Mouse (Mus musculus) ES-E14 (cell line): ENCODE measurements at regions not wholly inside any gene's neighbourhood (a gene's known extent, or its start where the extent isn't known, plus 50 kb on each side); places are given as distances from the start of the nearest gene placed in this dataset.

Experiments used
- DNase-seq: peaks from one replicate; pipeline ENCODE4 v3.0.0-alpha.2; 2013; ENCODE audit warnings: low read depth, low spot score
- H3K27ac ChIP-seq: 2 replicates; pipeline ENCODE4 v1.5.1; 2012; ENCODE audit warnings: low read depth, mild to moderate bottlenecking, low read length, moderate library complexity, mixed read lengths; ENCODE audit not compliant: poor library complexity, insufficient read depth, severe bottlenecking
- H3K36me3 ChIP-seq: 2 replicates; pipeline ENCODE4 v1.6.1; 2012; ENCODE audit warnings: mild to moderate bottlenecking, low read length, moderate library complexity, mixed read lengths; ENCODE audit not compliant: control insufficient read depth, poor library complexity, insufficient read depth, severe bottlenecking
- H3K4me1 ChIP-seq, 2 experiments: fragments of 150-350 bp in 1 of 2; sonication (generic) in 1 of 2; 2 replicates each; pipeline ENCODE4 v1.6.1; 2012; ENCODE audit warnings: low read length in 2 of 2, mild to moderate bottlenecking in 1 of 2, mixed read lengths in 1 of 2; ENCODE audit not compliant: control insufficient read depth in 2 of 2, insufficient read depth in 2 of 2, poor library complexity in 1 of 2
- H3K4me3 ChIP-seq, 2 experiments: fragments of 150-350 bp in 1 of 2; sonication (generic) in 1 of 2; 2 replicates each; pipeline ENCODE4 v1.5.1; 2012; ENCODE audit warnings: low read length in 2 of 2, low read depth in 1 of 2, mild to moderate bottlenecking in 1 of 2, mixed read lengths in 1 of 2; ENCODE audit not compliant: insufficient read depth in 1 of 2, poor library complexity in 1 of 2, severe bottlenecking in 1 of 2
- H3K9ac ChIP-seq: 2 replicates; pipeline ENCODE4 v1.6.1; 2012; ENCODE audit warnings: low read depth, mild to moderate bottlenecking, low read length, mixed read lengths; ENCODE audit not compliant: poor library complexity, insufficient read depth, severe bottlenecking
- H3K9me3 ChIP-seq: fragments of 150-350 bp; sonication (generic); 2 replicates; pipeline ENCODE4 v1.6.1; 2012; ENCODE audit warnings: low read depth, mild to moderate bottlenecking, low read length; ENCODE audit not compliant: control insufficient read depth, insufficient read depth
- CHD2 ChIP-seq: IDR thresholded peaks from 2 replicates; pipeline ENCODE4 v1.6.1; 2014; ENCODE audit warnings: mild to moderate bottlenecking, low read depth, low read length, inconsistent platforms
- HCFC1 ChIP-seq: IDR thresholded peaks from 2 replicates; pipeline ENCODE4 v1.6.1; 2012; ENCODE audit warnings: low read length, inconsistent platforms, borderline replicate concordance; ENCODE audit not compliant: insufficient read depth
- MAFK ChIP-seq: IDR thresholded peaks from 2 replicates; pipeline ENCODE4 v1.6.1; 2014; ENCODE audit warnings: mild to moderate bottlenecking, low read depth, low read length, inconsistent platforms; ENCODE audit not compliant: insufficient read depth
- ZC3H11A ChIP-seq: IDR thresholded peaks from 2 replicates; pipeline ENCODE4 v1.6.1; 2012; ENCODE audit warnings: low read depth, mild to moderate bottlenecking, inconsistent platforms, low read length, borderline replicate concordance
- ZNF384 ChIP-seq: IDR thresholded peaks from 2 replicates; pipeline ENCODE4 v1.6.1; 2012; ENCODE audit warnings: low read depth, low read length, inconsistent platforms
- in situ Hi-C, 2 experiments: fragments of 600-800 bp; cut with MboI; formaldehyde crosslinking; loops; one replicate each; pipeline ENCODE4 v1.15.1; 2025; ENCODE audit warnings: low sequenced_read_pairs in 2 of 2, inconsistent platforms in 1 of 2; ENCODE audit not compliant: unreplicated experiment in 2 of 2

DNA sequence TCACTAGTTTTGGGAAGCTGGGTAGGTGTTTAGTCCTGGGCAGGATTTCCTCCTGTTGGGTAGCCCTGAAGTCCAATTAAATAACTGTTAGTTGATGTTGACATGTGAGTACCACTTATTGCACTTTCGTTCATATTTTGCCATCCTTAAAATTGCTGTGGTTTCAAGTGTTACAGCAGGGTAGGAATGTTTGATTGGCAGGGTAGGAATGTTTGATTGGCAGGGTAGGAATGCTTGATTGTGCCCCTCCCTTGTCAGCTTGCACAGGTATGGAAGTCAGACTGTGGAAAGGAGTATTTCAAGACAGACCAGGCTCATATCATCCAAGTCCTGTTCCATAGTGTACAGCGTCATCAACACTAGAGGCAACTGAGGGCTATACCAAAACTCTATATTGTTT lies 745.6 kb upstream of the Frg1 start:
- Histone ChIP-seq H3K36me3 (no peaks in the 10 kb centered on the region), H3K4me3 (no peak overlapping the region), H3K27ac (no peak overlapping the region), H3K9ac (no peak overlapping the region), H3K9me3 (no peaks in the 10 kb centered on the region), H3K4me1 (no peaks in the 10 kb centered on the region)
- TF ChIP-seq ZNF384 (no peak), CHD2 (no peak), HCFC1 (no peak), ZC3H11A (no peak), MAFK (no peak)
- in situ Hi-C loops, result no loop called here
- DNase-seq, result no peak

DNA sequence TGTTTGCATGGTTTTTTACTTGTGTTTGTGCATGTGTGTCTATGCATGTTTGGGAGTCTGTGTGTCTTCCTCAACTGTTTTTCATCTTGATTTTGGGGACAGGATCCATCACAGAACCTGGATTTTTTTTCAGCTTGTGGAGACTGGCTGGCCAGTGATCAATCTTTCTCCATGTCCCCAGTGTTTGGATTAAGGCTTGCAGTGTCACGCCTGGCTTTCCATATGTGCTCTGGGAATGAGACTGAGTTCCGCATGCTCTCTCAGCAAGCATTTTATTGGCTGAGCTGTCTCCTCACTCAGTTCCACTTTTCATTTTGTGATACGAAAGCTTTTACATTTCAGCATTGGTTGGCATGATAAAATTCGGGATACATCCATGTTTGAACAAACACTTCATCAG lies 740.1 kb upstream of the Frg1 start:
- no peaks in the 10 kb centered on the region for H3K36me3 ChIP-seq
- H3K4me3 ChIP-seq, result no peak overlapping the region
- no peak overlapping the region for H3K27ac ChIP-seq
- no peak for DNase-seq
- H3K4me1 ChIP-seq, result no peaks in the 10 kb centered on the region
- in situ Hi-C loops, result no loop called here
- H3K9me3 ChIP-seq, result no peaks in the 10 kb centered on the region
- H3K9ac ChIP-seq, result no peak overlapping the region
- TF ChIP-seq ZC3H11A, result no peak
- no peak for TF ChIP-seq ZNF384
- TF ChIP-seq HCFC1, result no peak
- no peak for TF ChIP-seq CHD2
- no peak for TF ChIP-seq MAFK

DNA sequence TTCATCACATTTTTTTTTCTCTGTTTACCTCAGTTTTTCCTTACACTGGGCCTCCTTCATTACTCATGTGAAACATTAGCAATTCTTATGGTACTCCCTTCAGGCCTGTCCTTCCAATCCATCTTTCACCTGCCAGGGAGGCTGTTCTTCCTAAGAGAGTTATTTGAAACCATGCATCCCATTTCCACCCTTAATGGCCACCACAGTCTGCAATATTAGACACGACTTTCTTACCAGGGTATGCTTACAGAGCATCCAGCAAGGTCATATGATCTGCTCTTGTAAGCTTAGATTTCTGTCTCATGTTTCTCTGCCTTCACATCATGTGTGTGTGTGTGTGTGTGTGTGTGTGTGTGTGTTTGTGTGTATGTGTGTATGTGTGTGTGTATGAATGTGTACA lies 739.7 kb upstream of the Frg1 start:
- no peak overlapping the region for H3K9ac ChIP-seq
- H3K4me1 ChIP-seq, result no peaks in the 10 kb centered on the region
- TF ChIP-seq MAFK, result no peak
- TF ChIP-seq HCFC1, result no peak
- TF ChIP-seq ZNF384, result no peak
- no peak for TF ChIP-seq CHD2
- TF ChIP-seq ZC3H11A, result no peak
- in situ Hi-C loops, result no loop called here
- H3K9me3 ChIP-seq, result no peaks in the 10 kb centered on the region
- H3K36me3 ChIP-seq, result no peaks in the 10 kb centered on the region
- no peak overlapping the region for H3K4me3 ChIP-seq
- no peak overlapping the region for H3K27ac ChIP-seq
- DNase-seq, result no peak

DNA sequence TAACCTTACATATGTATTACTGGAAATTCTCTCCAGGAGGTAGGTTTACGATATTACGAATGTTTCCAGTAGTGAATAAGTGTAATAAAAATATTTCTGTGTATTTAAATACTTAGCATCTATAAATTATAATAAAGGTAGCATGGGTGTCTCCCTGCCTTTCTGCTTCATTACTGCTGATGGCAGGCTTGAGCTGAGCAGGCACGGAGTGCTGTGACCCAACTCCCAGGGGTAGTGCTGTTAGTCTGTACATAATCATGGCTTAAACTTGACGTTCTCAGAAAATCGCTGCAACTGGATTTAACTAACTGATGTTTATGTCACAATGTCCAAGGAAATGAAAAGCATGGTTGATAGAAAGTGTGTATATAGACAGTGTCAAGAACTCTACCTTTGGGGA lies 727.8 kb upstream of the Frg1 start:
- no peaks in the 10 kb centered on the region for H3K9me3 ChIP-seq
- DNase-seq, result no peak
- H3K4me1 ChIP-seq, result no peaks in the 10 kb centered on the region
- no peak overlapping the region for H3K9ac ChIP-seq
- in situ Hi-C loops, result no loop called here
- no peak overlapping the region for H3K4me3 ChIP-seq
- TF ChIP-seq ZNF384 (no peak), HCFC1 (no peak), MAFK (no peak), ZC3H11A (no peak), CHD2 (no peak)
- H3K36me3 ChIP-seq, result no peaks in the 10 kb centered on the region
- no peak overlapping the region for H3K27ac ChIP-seq

- Histone ChIP-seq H3K27ac (no peak overlapping the region), H3K9me3 (no peaks in the 10 kb centered on the region), H3K4me3 (no peak overlapping the region), H3K4me1 (no peaks in the 10 kb centered on the region), H3K9ac (no peak overlapping the region), H3K36me3 (no peaks in the 10 kb centered on the region)
- no peak for DNase-seq
- in situ Hi-C loops, result no loop called here
- TF ChIP-seq HCFC1, result no peak
- no peak for TF ChIP-seq ZC3H11A
- no peak for TF ChIP-seq CHD2
- TF ChIP-seq ZNF384, result no peak
- no peak for TF ChIP-seq MAFK
Observed at GRCm38 (mm10) chr8:42144220-42144619, 727.3 kb upstream of the Frg1 start.
